Mouse (Mus musculus) G1E (cell line): ENCODE results near the gene C77080. TPM values are rescaled to one million over a fixed set of nuclear protein-coding genes. Genes with fewer than 3 reads are reported as not detected.

ENCODE experiments used
- ATAC-seq: 2 replicates; pipeline ENCODE4 v1.8.0; 2016; ENCODE audit warnings: mild to moderate bottlenecking; ENCODE audit not compliant: insufficient number of reproducible peaks, poor library complexity, low FRiP score, severe bottlenecking; ENCODE audit errors: extremely low read depth
- DNase-seq: peaks from one replicate; pipeline ENCODE4 v3.0.0; 2012; ENCODE audit warnings: low spot score
- H3K27me3 ChIP-seq: 2 replicates; pipeline ENCODE4 v1.6.1; 2012; ENCODE audit warnings: mild to moderate bottlenecking, low read length, inconsistent platforms; ENCODE audit not compliant: insufficient read depth
- H3K36me3 ChIP-seq: replicated peaks from 2 replicates; pipeline ENCODE3; 2012; ENCODE audit warnings: mild to moderate bottlenecking, inconsistent platforms
- H3K4me1 ChIP-seq: 2 replicates; pipeline ENCODE4 v1.6.1; 2012; ENCODE audit warnings: low read depth, low read length, inconsistent platforms, mixed read lengths; ENCODE audit not compliant: insufficient read depth
- H3K4me3 ChIP-seq: 2 replicates; pipeline ENCODE4 v1.5.1; 2012; ENCODE audit warnings: low read depth, mild to moderate bottlenecking, inconsistent platforms, low read length, moderate library complexity, mixed read lengths
- H3K9me3 ChIP-seq: replicated peaks from 2 replicates; pipeline ENCODE4 v1.6.1; 2012; ENCODE audit warnings: inconsistent platforms
- CTCF ChIP-seq: IDR thresholded peaks from 2 replicates; pipeline ENCODE4 v1.5.1; 2012; ENCODE audit warnings: low read depth, low read length, inconsistent platforms, mixed read lengths
- GATA1 ChIP-seq: IDR thresholded peaks from 2 replicates; pipeline ENCODE4 v1.6.1; 2012; ENCODE audit warnings: borderline replicate concordance, low read length, inconsistent platforms, mixed read lengths
- GATA2 ChIP-seq: IDR thresholded peaks from 2 replicates; pipeline ENCODE4 v1.6.1; 2012; ENCODE audit warnings: low read depth, low read length, inconsistent platforms, borderline replicate concordance
- POLR2AphosphoS5 ChIP-seq: IDR thresholded peaks from 2 replicates; pipeline ENCODE4 v1.6.1; 2012; ENCODE audit warnings: low read depth, low read length, inconsistent platforms; ENCODE audit not compliant: insufficient replicate concordance
- TAL1 ChIP-seq: conservative IDR thresholded peaks from 2 replicates; pipeline ENCODE4 v1.6.1; 2012; ENCODE audit warnings: low read depth, low read length, inconsistent platforms, mixed read lengths
- polyA plus RNA-seq: library from polyadenylated mRNA; stranded (reverse); fragments of >175 nt; gene quantifications from 2 replicates; pipeline ENCODE4 v1.2.3, GENCODE M21; 2012
- total RNA-seq, 2 experiments: library from RNA; stranded (forward) in 1 of 2; stranded (reverse) in 1 of 2; fragments of 200-1000 nt in 1 of 2; fragments of >200 nt in 1 of 2; fragmentation: Nextera tagmentation in 1 of 2; gene quantifications; 2 replicates each; pipeline ENCODE4 v1.2.3; 2014 to 2017

The C77080 gene
- total and polyA plus RNA-seq, 3 experiments, result 23.6 to 196 (median 67.9) TPM

GRCm38 (mm10) chr4:129282786-129283185 lies 21.6 kb upstream of the C77080 start:
- DNase-seq (no peak), ATAC-seq (no peak)
- no peak overlapping the region for H3K4me3 ChIP-seq
- TF ChIP-seq GATA2, result no peak
- no peak for TF ChIP-seq TAL1
- H3K4me1 ChIP-seq, result peaks cover 28% of the 10 kb centered on the region
- peaks cover 30% of the 10 kb centered on the region for H3K27me3 ChIP-seq
- no peaks in the 10 kb centered on the region for H3K9me3 ChIP-seq
- H3K36me3 ChIP-seq, result no peaks in the 10 kb centered on the region

GRCm38 (mm10) chr4:129276453-129276865 lies 15.3 kb upstream of the C77080 start:
- TF ChIP-seq TAL1, result no peak
- TF ChIP-seq GATA2, result no peak
- peak; percentile 94 for TF ChIP-seq CTCF
- Histone ChIP-seq H3K9me3 (no peaks in the 10 kb centered on the region), H3K27me3 (no peaks in the 10 kb centered on the region), H3K36me3 (no peaks in the 10 kb centered on the region), H3K4me1 (peaks cover 46% of the 10 kb centered on the region), H3K4me3 (no peak overlapping the region; the same call in 1 of the 2 replicates)
- DNase-seq (peak; percentile 68), ATAC-seq (peak; percentile 73)

- H3K9me3 ChIP-seq, result no peaks in the 10 kb centered on the region
- ATAC-seq (no peak), DNase-seq (no peak)
- no peak overlapping the region for H3K4me3 ChIP-seq
- H3K36me3 ChIP-seq, result no peaks in the 10 kb centered on the region
- H3K4me1 ChIP-seq, result peaks cover 63% of the 10 kb centered on the region
- TF ChIP-seq TAL1, result no peak
- no peak for TF ChIP-seq GATA1
- no peak for TF ChIP-seq GATA2
- no peak for TF ChIP-seq CTCF
- no peak for TF ChIP-seq POLR2AphosphoS5
- H3K27me3 ChIP-seq, result no peaks in the 10 kb centered on the region
Measured at GRCm38 (mm10) chr4:129272756-129273046, 11.5 kb upstream of the C77080 start.

GRCm38 (mm10) chr4:129271991-129272755 lies 11.0 kb upstream of the C77080 start:
- DNase-seq, result no peak
- H3K4me1 ChIP-seq, result peaks cover 64% of the 10 kb centered on the region

GRCm38 (mm10) chr4:129268698-129269097 lies 7.5 kb upstream of the C77080 start:
- no peak for TF ChIP-seq TAL1
- TF ChIP-seq CTCF, result no peak
- TF ChIP-seq POLR2AphosphoS5, result no peak
- no peak for TF ChIP-seq GATA2
- TF ChIP-seq GATA1, result no peak
- ATAC-seq (no peak), DNase-seq (no peak)
- peaks cover 66% of the 10 kb centered on the region for H3K4me1 ChIP-seq
- H3K27me3 ChIP-seq, result no peaks in the 10 kb centered on the region
- no peaks in the 10 kb centered on the region for H3K36me3 ChIP-seq
- H3K4me3 ChIP-seq, result no peak overlapping the region
- no peaks in the 10 kb centered on the region for H3K9me3 ChIP-seq

More at GRCm38 (mm10) chr4:129271991-129272755, 11.0 kb upstream of the C77080 start:
- no peaks in the 10 kb centered on the region for H3K36me3 ChIP-seq
- no peaks in the 10 kb centered on the region for H3K9me3 ChIP-seq
- TF ChIP-seq GATA1 (no peak), TAL1 (no peak), POLR2AphosphoS5 (no peak)
- no peak overlapping the region; the same call in 1 of the 2 replicates for H3K4me3 ChIP-seq
- H3K27me3 ChIP-seq, result no peaks in the 10 kb centered on the region
- ATAC-seq, result no peak

- ATAC-seq (no peak), DNase-seq (no peak)
- H3K36me3 ChIP-seq, result no peaks in the 10 kb centered on the region
- TF ChIP-seq GATA2 (no peak), GATA1 (no peak), TAL1 (no peak), POLR2AphosphoS5 (no peak), CTCF (no peak)
- no peaks in the 10 kb centered on the region for H3K9me3 ChIP-seq
- peaks cover 67% of the 10 kb centered on the region for H3K4me1 ChIP-seq
- no peak overlapping the region for H3K4me3 ChIP-seq
- no peaks in the 10 kb centered on the region for H3K27me3 ChIP-seq
Measured at GRCm38 (mm10) chr4:129266821-129267220, 5.6 kb upstream of the C77080 start.

- Histone ChIP-seq H3K4me1 (peaks cover 68% of the 10 kb centered on the region), H3K27me3 (no peaks in the 10 kb centered on the region), H3K4me3 (no peak overlapping the region), H3K9me3 (no peaks in the 10 kb centered on the region), H3K36me3 (no peaks in the 10 kb centered on the region)
- ATAC-seq (no peak), DNase-seq (no peak)
- TF ChIP-seq TAL1 (no peak), GATA2 (no peak), GATA1 (no peak), POLR2AphosphoS5 (no peak), CTCF (no peak)
Measured at GRCm38 (mm10) chr4:129266191-129266590, 5.0 kb upstream of the C77080 start.
